Mouse (Mus musculus) monocyte, adult 5-6 weeks (primary cell): ENCODE measurements at regions not wholly inside any gene's neighbourhood (a gene's known extent, or its start where the extent isn't known, plus 50 kb on each side); places are given as distances from the start of the nearest gene placed in this dataset.
A peak's percentile ranks its signal among the peaks of the same experiment; 100 is the strongest.
"Not testable (repeated sequence)": the region's sequence is repeated elsewhere in the genome, so short reads cannot be mapped to it uniquely, and the experiment has no call there.

Experiments
- ATAC-seq: fragments of 153-309, 156-312 bp; replicated peaks from 2 replicates; pipeline ENCODE4 v1.8.0; 2017; ENCODE audit warnings: mild to moderate bottlenecking; ENCODE audit not compliant: low TSS enrichment, insufficient number of reproducible peaks, severe bottlenecking, poor library complexity, low FRiP score

DNA sequence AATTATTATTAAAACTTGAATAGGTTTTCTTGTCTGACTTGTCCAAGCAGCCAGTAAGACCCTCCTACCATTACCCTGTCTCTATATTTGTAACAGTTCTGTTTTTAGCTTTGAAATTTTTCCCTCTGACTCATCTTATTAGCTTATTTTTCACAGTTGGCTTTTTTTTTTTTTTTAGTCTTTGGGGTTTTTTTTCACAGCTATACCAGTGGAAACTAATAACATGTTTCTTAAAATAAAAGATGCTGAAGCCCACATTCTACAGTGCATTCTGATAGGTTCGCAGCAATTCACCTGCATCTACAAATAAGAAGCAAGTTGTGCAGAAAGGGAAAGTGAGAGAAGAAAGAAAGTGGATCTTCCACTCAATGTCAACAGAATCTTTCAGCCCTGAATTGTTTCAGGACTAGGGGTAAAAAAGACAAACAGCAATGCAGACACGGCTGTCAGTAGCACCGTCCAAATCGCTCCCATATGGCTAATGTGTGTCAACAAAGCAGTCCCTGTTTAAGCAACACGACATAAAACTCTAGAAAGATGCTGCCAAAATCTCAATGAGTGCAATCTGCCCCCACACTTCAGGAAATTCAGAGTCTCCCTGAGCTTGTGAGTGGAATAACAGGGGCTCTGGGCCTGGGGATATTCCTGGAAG lies 277.2 kb downstream of the Car8 start:
- ATAC-seq = no peak

- ATAC-seq = no peak
Observed at GRCm38 (mm10) chr4:7960335-7960734, 278.5 kb downstream of the Car8 start.

DNA sequence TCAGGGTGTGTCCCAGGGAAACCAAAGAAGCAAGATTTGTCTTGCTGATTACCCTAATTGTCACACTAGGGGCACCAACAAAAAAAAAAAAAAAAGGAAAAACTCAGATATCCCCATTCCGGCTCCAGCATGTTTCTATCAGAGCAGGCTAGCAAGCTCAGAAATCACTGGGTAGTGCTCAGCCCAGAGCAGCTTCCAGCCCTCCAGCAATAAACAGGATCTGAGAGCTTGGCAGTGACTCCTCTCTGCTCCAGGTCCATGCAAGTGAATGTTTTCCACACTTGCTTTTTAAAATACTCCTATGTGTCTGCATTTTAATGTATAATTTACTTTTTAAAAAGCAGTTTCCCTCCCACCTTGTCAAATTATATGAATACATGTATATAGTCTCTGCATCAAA lies 290.8 kb downstream of the Car8 start:
- ATAC-seq = no peak

DNA sequence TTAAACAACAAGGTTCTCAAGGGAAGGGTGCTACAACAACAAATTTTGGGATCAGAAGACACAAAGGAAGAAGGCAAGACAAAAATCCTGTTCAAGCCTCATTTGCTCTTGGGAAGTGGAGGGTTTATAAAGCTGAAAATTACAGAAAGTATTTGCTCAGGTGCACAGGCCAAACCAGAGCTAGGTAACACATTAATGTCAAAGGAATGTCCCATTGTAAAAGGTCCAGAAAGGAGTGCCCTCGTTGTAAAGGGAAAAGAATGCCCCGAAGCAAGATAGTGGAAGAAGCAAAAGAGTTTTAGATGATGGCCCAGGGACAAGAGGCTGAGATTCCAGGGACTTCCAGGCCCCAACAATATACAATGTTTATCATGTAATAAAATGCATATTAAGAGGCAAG lies 317.3 kb downstream of the Car8 start:
- no peak for ATAC-seq

GRCm38 (mm10) chr4:7913191-7913590 lies 325.6 kb downstream of the Car8 start:
- ATAC-seq = no peak

- no peak for ATAC-seq
Observed at GRCm38 (mm10) chr4:7912675-7913074, 326.2 kb downstream of the Car8 start.

GRCm38 (mm10) chr4:7903130-7903529 lies 335.7 kb downstream of the Car8 start:
- no peak for ATAC-seq

GRCm38 (mm10) chr4:7894914-7895313 lies 343.9 kb downstream of the Car8 start:
- ATAC-seq = no peak

DNA sequence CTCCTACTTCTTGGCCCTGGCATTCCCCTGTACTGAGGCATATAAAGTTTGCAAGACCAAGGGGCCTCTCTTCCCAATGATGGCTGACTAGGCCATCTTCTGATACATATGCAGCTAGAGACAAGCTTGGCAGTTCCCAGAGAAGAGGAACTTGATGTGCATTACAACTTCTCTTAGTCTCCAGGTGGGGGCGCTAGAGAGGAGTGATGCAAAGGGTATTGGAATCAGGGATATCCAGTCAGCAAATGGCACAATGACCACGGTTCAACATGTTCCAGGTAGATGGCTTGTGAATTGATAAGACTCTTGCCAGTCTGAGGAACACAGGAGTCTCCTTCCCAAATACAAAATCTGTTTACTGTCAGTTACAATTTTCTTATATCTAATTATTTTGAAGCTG lies 347.7 kb downstream of the Car8 start:
- no peak for ATAC-seq

GRCm38 (mm10) chr4:7854518-7854917 lies 384.3 kb downstream of the Car8 start:
- no peak for ATAC-seq

DNA sequence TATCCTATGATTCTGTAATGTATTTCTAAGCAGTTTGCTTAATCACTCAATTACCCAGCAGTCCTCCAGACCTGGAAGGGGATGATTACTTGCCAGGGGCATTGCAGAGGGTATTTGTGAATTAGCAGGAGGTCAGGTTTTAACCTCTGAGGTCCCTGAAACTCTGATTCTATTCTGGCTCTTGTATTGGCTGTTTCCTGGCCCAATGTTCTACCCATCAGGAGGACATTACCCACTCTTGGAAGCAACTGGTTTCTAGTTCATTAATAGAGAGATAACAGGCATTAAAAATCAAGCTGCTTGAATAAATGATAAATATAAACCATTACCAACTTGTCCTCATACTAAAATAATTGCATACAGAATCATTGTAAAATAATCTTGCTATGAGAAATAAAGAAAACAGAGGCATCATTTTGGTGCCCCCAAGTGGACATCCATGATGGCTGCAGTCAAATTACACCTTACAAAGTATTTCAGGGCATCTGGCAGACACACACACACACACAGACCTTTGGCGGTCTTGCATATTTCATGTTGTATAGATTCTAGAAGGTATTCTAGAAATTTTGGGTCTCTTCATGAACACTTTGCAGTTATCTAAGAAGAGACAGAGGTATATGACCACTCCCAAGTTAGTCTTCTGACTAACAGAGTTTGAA lies 385.6 kb downstream of the Car8 start:
- ATAC-seq = no peak

DNA sequence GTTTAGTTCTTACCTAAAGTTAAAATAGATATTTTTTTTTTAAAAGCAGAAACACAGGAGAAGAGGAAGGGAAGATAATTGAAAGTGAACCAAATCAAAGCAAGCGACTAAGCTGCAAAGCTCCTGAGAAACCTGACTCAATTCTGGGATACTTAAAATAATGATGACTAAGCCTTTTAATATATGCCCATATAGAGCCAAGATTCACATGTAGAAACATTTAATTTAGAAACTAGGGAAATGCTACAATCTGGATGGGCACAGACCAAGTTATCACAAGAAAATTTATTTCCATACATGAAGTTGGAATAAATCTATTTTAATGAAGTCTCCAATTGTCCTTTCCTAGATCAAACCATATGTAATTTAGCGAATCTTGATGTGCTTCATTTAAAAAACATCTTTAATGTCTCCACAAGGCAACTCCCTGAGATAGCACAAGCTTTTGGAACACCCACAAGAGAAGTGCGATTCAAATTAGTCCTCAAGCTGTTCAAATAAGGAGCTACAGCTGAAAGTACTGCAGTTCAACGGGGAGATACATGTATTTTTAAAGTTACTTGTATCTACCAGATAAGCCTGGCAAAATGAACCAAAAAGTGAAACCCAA lies 386.7 kb downstream of the Car8 start:
- ATAC-seq = no peak

- no peak for ATAC-seq
Observed at GRCm38 (mm10) chr4:7847411-7847810, 391.4 kb downstream of the Car8 start.

DNA sequence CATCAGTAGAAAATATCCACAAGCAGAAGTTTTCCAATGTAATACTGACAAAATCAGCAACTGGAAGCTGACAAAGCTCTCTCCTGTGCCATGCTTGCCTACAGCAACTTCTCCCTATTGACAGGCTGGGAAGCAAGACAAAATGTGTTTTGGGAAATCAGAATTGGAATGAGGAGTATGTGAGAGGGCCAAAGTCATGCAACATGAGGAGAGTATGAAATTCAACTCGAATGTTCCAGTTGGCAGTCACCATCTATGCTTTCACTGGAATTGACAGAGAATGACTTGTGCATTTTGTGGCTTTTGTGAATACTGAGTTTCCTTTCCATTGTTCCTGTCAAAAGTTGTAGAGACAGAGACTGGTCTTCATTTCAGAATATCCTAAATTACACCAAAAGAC lies 409.7 kb downstream of the Car8 start:
- no peak for ATAC-seq

DNA sequence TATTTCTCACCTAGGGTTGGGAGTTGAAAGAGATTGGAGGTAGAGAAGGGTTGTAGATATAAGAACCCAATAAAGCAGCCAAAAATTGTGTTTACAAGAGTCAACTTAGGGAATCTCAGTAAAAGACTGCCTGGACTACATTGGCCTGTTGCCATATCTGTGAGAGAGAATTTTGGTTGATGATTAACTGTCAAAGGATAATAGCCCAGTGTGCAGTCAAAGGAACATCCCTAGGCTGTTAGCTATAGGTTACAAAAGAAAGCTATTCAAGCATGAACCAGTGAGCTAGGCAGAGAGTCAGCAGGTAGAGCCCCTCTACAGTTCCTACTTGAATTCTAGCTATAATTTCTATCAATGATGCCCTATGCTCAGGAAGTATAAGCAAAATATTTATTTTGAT lies 419.0 kb downstream of the Car8 start:
- no peak for ATAC-seq

GRCm38 (mm10) chr4:7777761-7778160 lies 461.1 kb downstream of the Car8 start:
- ATAC-seq = not testable (repeated sequence)

DNA sequence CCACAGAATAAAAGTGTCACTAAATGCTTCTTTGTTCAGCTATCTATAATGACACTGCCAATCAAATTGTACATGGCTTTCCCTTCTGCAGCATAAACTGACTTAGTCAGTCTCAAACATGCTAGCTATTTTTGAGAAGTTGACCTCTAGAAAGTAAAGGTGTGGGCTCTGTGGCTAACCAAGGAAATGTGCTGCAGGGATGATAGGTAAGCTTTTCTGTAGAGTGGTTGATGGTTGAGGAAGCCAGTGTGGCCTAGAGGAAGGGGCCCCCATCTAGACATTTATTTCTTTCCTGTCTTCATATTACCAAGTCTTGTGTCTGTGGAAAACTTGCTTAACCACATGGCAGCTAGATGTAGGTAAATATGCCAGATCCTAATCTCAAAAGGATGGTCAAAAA lies 483.4 kb downstream of the Car8 start:
- 0 out of 2 replicates have a peak, but pooled peaks have one; percentile 22 for ATAC-seq

- ATAC-seq = no peak
Observed at GRCm38 (mm10) chr4:7753931-7754330, 484.9 kb downstream of the Car8 start.

GRCm38 (mm10) chr4:7751208-7751607 lies 487.6 kb downstream of the Car8 start:
- ATAC-seq = no peak; the same call in 1 of the 2 replicates

DNA sequence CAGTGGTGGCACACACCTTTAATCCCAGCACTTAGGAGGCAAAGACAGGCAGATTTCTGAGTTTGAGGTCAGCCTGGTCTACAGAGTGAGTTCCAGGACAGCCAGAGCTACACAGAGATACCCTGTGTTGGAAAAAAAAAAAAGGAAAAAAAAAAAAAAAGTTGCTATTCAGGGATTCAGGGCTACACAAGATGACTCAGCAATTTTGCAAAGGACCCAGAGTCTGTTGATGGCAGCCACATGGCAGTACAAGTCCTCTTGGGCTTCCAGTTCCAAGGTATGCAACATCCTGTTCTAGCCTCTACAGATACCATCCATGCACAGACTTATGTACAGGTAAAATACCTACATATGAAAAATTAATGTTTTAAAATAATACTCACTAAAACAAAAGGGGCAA lies 515.9 kb downstream of the Car8 start:
- no peak for ATAC-seq
